Mouse (Mus musculus): Measurements from ENCODE around the gene Tex29. TPM values are rescaled to one million over a fixed set of nuclear protein-coding genes. Genes with fewer than 3 reads are reported as not detected.

Gene Tex29
- total and polyA plus RNA-seq, 3 experiments, result not detected

DNA sequence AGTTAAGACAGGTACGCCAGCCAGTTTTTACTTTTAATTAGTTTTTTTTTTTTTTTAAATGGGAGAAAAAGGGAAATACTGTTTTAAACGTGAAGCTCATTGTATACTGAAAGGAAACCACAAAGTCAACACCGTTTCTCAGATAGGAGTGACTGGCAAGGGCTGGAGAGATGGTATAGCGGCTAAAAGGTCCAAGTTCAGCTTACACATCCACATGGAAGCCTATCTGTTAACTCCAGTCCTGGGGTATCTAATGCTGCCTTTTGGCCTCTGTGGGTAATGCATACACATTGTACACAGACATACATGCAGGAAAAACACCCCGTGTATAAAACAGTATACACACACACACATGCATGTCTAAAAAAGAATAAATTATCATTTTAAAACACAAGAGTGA is 8.3 kb upstream of the Tex29 start:
- peaks cover 0 to 2% of the 10 kb centered on the region in 2 experiments; a peak in 1 of 4 replicates for H3K36me3 ChIP-seq (ENCODE audit: control insufficient read depth in 1 of 2, insufficient read depth in 2 of 2, low read length in 2 of 2)

DNA sequence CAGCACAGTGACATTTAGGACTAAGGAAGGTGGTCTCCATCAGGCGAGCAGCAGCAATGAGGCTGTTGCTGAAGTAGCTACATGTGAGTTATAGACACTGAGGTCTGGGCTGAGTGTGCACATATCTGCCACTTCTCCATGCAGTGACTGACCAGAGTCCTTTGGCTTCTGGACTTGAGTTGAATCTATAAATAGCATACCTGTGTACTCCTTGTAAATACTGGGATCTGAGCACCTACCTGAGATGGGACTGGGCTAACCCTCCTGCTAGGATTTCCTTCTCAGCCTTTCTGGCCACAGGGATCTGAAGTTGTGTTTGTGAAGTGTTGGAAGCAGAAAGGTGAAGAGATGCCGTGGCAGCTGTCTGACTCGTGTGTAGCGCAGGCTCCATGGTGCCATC is 7.1 kb upstream of the Tex29 start:
- Histone ChIP-seq H3K79me2 (ENCODE audit: control insufficient read depth, insufficient read depth, low read length, poor library complexity) (no peaks in the 10 kb centered on the region), H3K27me3 (ENCODE audit: control insufficient read depth in 1 of 2, insufficient read depth in 2 of 2, low read length in 2 of 2) (no peaks in the 10 kb centered on the region), H3K9ac (ENCODE audit: control insufficient read depth, low read depth, low read length, poor library complexity, severe bottlenecking) (no peak overlapping the region), H3K27ac (ENCODE audit: control insufficient read depth, low read depth, low read length) (no peak overlapping the region), H3K9me3 (replicated peaks; ENCODE audit: insufficient read depth, low read length) (no peaks in the 10 kb centered on the region), H3K4me3 (ENCODE audit: control insufficient read depth in 1 of 2, insufficient read depth in 1 of 2, low read depth in 2 of 2, low read length in 2 of 2) (no peak overlapping the region), H3K4me1 (ENCODE audit: control insufficient read depth in 1 of 2, insufficient read depth in 2 of 2, low read length in 2 of 2) (peaks cover 0 to 8% of the 10 kb centered on the region in 2 experiments; a peak in 1 of 4 replicates), H3K36me3 (ENCODE audit: control insufficient read depth in 1 of 2, insufficient read depth in 2 of 2, low read length in 2 of 2) (peaks cover 0 to 2% of the 10 kb centered on the region in 2 experiments; a peak in 1 of 4 replicates)
- DNase-seq (ENCODE audit: low read depth, low spot score), result no peak
- TF ChIP-seq GATA1 (IDR thresholded peaks at IDR 0.05; ENCODE audit: low read depth, low read length), result no peak
- no peak for TF ChIP-seq MYC (IDR thresholded peaks at IDR 0.05; ENCODE audit: low read depth, low read length)
- TF ChIP-seq MAX (IDR thresholded peaks at IDR 0.05; ENCODE audit: low read length), result no peak
- no peak for TF ChIP-seq CTCF (IDR thresholded peaks at IDR 0.05 in 2 of 3, conservative IDR thresholded peaks at IDR 0.05 in 1 of 3; ENCODE audit: control insufficient read depth in 1 of 3, insufficient read depth in 1 of 3, low read depth in 2 of 3, low read length in 3 of 3, poor library complexity in 1 of 3, severe bottlenecking in 1 of 3)
- no peak for TF ChIP-seq TCF12 (IDR thresholded peaks at IDR 0.05; ENCODE audit: low read depth, low read length)
- TF ChIP-seq EP300 (IDR thresholded peaks at IDR 0.05; ENCODE audit: low read depth in 1 of 2, low read length in 2 of 2), result no peak
- TF ChIP-seq ELF1 (IDR thresholded peaks at IDR 0.05; ENCODE audit: low read depth, low read length), result no peak
- no peak for TF ChIP-seq MAZ (IDR thresholded peaks at IDR 0.05; ENCODE audit: low read depth, low read length)
- TF ChIP-seq POLR2A (IDR thresholded peaks at IDR 0.05; ENCODE audit: control insufficient read depth in 1 of 2, insufficient read depth in 1 of 2, low read depth in 1 of 2, low read length in 2 of 2, poor library complexity in 1 of 2), result no peak
- TF ChIP-seq SIN3A (IDR thresholded peaks at IDR 0.05; ENCODE audit: low read length), result no peak
- no peak for TF ChIP-seq TBP (IDR thresholded peaks at IDR 0.05; ENCODE audit: low read depth, low read length)

More for the DNA sequence above, 8.3 kb upstream of the Tex29 start:
- no peaks in the 10 kb centered on the region for H3K79me2 ChIP-seq (ENCODE audit: control insufficient read depth, insufficient read depth, low read length, poor library complexity)
- no peaks in the 10 kb centered on the region for H3K9me3 ChIP-seq (replicated peaks; ENCODE audit: insufficient read depth, low read length)
- no peak overlapping the region for H3K4me3 ChIP-seq (ENCODE audit: control insufficient read depth in 1 of 2, insufficient read depth in 1 of 2, low read depth in 2 of 2, low read length in 2 of 2)
- no peaks in the 10 kb centered on the region for H3K27me3 ChIP-seq (ENCODE audit: control insufficient read depth in 1 of 2, insufficient read depth in 2 of 2, low read length in 2 of 2)
- peaks cover 0 to 8% of the 10 kb centered on the region in 2 experiments; a peak in 1 of 4 replicates for H3K4me1 ChIP-seq (ENCODE audit: control insufficient read depth in 1 of 2, insufficient read depth in 2 of 2, low read length in 2 of 2)
- no peak overlapping the region for H3K9ac ChIP-seq (ENCODE audit: control insufficient read depth, low read depth, low read length, poor library complexity, severe bottlenecking)
- peak overlapping the region; percentile 40; the same call in 1 of the 2 replicates for H3K27ac ChIP-seq (ENCODE audit: control insufficient read depth, low read depth, low read length)
- TF ChIP-seq ZNF384 (IDR thresholded peaks at IDR 0.05; ENCODE audit: low read depth, low read length) (peak; percentile 83), TAL1 (IDR thresholded peaks at IDR 0.05; ENCODE audit: low read length) (peak; percentile 34; the same call in 1 of the 2 replicates), GABPA (IDR thresholded peaks at IDR 0.05; ENCODE audit: low read depth, low read length) (no peak), ELF1 (IDR thresholded peaks at IDR 0.05; ENCODE audit: low read depth, low read length) (no peak), TBP (IDR thresholded peaks at IDR 0.05; ENCODE audit: low read depth, low read length) (no peak), BHLHE40 (IDR thresholded peaks at IDR 0.05; ENCODE audit: borderline replicate concordance, low read depth, low read length) (no peak), RAD21 (IDR thresholded peaks at IDR 0.05; ENCODE audit: low read depth, low read length) (no peak), E2F4 (IDR thresholded peaks at IDR 0.05; ENCODE audit: borderline replicate concordance, low read depth, low read length) (no peak), EP300 (IDR thresholded peaks at IDR 0.05; ENCODE audit: low read depth in 1 of 2, low read length in 2 of 2) (peak; percentile 54 to 69), CHD1 (IDR thresholded peaks at IDR 0.05; ENCODE audit: low read depth, low read length) (no peak), TCF12 (IDR thresholded peaks at IDR 0.05; ENCODE audit: low read depth, low read length) (peak; percentile 53), MEF2A (IDR thresholded peaks at IDR 0.05; ENCODE audit: extremely low read depth, insufficient replicate concordance, low read depth, low read length, poor library complexity, severe bottlenecking) (no peak), GATA1 (IDR thresholded peaks at IDR 0.05; ENCODE audit: low read depth, low read length) (peak; percentile 50; the same call in 1 of the 2 replicates), ZKSCAN1 (IDR thresholded peaks at IDR 0.05; ENCODE audit: low read depth, low read length) (no peak), USF2 (IDR thresholded peaks at IDR 0.05; ENCODE audit: borderline replicate concordance in 1 of 2, insufficient read depth in 1 of 2, low read depth in 1 of 2, low read length in 2 of 2) (no peak), ETS1 (IDR thresholded peaks at IDR 0.05; ENCODE audit: low read depth, low read length) (no peak), MXI1 (IDR thresholded peaks at IDR 0.05; ENCODE audit: low read depth, low read length) (peak; percentile 38; the same call in 1 of the 2 replicates)
- DNase-seq (ENCODE audit: low read depth, low spot score), result peak; percentile 56

Data from MEL (cell line).